Mouse (Mus musculus) layer of hippocampus, adult 9-10 months (tissue): Measurements from ENCODE around the gene Topbp1.

ENCODE experiments used
- DNase-seq: peaks from one replicate; pipeline ENCODE4 v3.0.0; 2022; ENCODE audit warnings: low spot score

Gene Topbp1

DNA sequence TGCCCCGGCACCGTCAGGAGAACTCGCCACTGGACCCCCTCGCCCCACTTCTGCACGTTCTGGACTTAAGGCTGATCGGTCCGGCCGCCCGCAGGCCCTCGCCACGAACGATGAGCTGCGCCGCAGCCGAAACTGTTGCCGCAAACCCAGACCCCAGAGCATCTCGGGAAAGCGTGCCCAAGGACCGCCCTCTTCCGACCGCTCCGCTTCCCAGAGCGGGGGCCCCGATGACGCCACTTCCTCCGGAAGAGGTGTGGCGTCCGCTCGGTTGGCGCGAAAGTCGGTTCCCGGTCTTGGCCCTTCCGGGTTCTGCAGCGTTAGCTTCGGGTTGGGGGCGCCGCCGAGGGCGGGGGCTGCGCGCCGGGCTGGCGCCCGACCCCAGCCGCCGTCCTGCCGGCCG lies at the start of gene Topbp1, which contains the start of gene 1300017J02Rik:
Topbp1 (plus strand) TSS at position 289 of the 400 bp plus-strand sequence.
1300017J02Rik (minus strand) TSS at position 156 of the 400 bp plus-strand sequence.
- DNase-seq: peak; percentile 40

DNA sequence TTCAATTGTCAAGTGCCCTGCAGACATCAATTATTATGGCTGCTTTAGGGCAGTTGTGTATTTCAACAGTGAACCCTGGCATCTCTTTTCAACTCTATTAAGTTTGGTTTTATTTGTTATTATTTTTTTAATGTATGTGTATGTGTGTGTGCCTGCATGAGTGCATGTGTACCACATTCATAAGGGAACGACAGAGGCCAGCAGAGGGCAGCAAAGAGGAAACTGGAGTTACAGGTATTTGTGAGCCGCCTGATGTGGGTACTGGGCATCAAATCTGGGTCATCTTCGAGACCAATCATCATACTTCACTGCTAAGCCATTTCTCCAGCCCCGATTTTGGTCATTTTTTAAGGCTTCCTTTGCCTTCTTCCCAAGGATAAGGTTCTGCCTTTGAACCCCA lies 39.2 kb upstream of the Topbp1 start:
- DNase-seq: no peak

DNA sequence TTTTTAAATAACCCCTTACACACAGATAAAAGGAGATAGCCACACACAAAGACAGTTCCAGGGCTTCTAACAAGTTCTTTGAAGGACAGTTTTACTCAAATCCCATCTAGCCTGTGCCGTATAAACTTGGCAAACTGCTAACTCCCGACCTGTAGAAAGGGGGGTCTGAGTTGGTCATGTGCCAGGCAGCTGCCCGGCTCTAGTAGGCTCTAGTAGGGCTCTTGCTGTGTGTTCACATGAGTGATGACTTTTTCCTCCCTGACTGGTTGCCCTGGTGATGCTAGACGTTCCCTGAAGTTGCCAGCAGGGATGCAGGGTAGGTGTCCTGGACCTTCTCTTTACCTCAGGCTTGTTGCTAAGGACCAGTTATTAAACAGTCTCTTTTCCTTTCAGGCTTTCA lies 33.9 kb upstream of the Topbp1 start:
- no peak for DNase-seq

DNA sequence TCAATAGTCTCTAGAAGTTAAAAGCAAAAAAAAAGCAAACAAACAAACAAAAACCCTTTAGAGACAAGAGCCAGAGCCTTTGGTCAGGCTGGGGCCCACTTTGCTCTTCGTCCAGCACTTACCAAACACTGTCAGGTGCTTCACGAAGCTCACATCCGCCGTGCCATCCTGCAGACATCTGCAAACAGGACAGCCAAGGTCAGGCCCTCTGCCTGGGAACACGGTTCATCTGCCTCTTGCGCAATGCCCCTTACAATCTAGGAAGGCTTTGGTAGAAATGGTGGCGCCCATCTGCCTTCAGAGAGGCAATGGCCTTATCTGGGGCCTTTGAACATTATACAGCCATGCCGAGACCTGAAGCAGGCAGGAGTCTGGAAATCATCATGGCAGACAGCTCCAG lies 30.2 kb upstream of the Topbp1 start:
- no peak for DNase-seq

DNA sequence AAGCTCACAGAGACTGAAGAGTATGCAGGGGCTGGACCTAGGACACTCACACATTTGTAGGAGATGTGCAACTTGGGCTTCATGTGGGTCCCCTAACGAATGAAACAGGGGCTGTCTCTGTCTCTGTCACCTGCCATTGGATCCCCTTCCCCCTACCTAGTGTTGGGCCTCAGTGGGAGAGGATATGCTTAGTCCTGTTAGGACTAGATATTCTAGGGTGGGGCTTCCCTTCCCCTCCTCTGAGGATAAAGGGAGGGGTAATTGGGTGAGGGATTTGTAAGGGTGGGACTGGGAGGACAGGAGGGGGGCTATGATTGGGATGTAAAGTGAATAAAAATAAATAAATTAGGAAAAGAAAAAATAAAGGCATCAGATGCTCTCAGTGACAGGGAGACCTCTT lies 29.3 kb upstream of the Topbp1 start:
- DNase-seq: no peak

DNA sequence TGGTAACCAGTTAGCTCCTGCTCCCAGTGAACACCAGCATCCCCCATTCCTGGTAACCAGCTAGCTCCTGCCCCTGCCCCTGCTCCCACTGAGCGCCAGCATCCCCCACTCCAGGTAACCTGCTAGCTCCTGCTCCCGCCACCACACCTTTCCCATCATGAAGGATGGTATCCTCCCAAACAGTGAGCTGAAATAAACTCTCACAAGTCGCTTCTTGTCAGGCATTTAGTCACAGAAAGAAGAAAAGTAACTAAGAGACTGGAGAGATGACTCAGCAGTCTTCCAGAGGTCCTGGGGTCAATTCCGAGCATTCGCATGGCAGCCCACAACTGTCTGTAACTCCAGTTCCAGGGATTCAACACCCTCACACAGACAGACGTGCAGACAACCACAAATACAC lies 28.1 kb upstream of the Topbp1 start:
- no peak for DNase-seq

DNA sequence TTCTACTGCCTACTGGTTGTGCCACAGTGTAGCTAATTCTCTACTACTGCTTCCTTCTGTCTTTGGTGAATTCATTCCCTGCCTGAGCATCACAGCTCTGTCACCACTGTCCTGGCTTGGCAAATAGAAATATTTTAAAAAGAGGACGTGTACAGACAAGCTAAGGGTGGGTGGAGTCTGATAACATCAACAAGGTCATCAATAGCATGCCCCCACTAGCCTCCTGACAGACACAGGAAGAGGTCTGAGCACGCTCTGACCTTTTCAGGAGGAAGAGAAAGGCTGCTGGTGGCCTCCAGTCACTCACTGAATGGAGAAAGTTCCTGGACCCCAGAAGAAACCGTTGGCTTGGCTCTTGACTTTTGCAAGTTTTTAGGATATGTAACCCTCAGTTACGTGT lies 18.6 kb upstream of the Topbp1 start:
- no peak for DNase-seq

DNA sequence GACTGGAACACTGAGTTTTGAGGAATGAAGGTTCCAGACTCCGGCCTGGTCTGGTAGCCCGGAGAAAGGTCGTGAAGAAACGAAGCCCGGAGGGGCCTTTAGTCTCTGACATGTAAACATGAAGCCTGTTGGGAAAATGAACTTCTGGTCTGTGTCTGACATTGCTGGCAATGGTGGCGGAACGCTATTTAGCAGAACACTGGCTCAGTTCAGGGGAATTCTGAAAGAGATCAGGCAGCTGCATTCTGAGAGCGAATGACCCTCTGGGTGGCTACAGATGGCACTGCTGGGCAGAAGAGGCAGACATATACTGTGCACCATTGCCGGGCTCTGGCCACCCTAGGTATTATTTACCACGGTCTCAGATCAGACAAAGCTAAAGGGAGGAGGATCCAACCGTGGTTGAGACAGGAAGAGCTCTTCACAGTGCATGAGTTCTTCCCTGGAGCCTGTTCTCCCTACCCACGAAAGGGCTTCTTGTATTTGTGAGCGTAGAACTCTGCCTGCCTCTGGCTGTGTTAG lies 18.1 kb upstream of the Topbp1 start:
- no peak for DNase-seq

DNA sequence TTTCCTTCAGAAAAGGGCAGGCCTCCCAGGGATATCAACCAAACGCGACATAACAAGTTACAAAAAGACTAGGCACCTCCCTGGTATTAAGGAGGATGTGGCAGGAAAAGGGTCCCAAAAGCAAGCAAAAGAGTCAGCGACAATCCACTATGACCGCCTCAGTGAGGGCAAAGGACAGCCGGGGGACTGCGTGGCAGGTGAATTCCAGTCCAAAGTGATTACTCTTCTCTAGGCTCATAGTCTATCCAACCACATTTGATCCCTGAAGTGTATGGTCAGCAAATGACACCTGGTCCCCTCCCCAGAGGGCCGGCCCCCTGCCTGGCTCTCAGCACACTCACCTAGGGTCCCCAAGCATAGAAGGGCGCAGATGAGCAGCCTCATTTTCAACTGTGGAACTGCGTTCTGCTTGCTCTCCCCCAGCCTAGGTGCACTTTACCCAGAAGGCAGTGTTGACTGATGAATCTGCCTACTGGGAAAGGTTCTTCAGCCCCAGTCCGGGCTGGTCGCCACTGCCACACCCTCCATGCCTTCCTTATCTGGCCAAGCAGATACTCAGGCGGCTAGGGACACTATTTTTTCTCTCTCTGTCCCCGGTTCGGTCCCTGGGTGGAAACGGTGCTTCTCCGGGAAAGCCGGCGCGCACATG lies 17.1 kb upstream of the Topbp1 start:
- DNase-seq: no peak

DNA sequence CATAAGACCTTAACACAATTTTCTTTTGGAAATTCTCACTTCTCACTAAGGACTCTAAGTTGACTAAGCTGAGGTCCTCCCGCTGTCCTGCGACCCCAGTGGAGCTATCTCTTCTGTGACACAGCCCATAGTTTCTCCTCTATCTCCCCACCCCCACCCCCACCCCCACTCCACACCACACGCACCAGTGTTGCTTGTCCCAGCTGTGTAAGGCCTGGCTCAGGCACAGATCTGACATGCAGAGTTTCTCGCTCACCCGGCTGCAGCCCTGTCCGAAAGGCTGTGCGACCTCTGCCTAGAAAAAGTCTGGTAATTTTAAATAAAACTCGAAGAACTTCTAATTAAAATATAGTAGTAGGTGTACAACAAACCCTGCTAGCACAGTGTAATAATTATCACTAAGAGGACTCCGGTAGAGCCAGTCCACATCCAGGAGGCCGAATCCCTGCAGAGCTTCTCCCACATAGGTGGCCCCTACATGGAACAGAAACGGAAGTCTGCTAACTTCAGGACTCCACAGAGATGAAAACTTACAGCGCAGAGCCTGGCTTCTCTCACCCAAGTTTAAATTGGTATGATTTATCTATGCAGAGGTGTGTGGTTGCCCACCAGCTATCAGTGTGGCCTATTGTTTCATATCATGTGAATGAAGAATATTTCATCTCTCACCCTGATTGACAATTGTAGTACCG lies 16.4 kb upstream of the Topbp1 start:
- DNase-seq: no peak

DNA sequence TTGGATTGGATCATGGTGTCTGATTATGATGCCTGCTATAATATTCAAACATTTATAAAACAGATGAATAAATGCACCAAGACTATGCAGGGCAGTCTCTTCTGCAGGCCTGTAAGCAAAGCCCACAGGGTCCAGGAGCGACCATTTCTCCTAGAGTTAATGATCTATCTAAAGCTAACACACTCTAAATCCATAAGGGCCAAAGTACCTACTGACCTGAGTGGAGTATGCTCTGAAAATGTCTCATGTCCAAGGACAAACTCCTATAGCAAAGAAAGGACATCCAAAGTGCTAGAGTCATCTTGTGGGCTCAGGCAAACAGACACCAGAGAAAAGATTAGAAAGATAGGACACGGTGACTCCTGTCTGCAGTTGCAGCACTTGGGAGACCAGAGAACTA lies 10.5 kb upstream of the Topbp1 start:
- no peak for DNase-seq

DNA sequence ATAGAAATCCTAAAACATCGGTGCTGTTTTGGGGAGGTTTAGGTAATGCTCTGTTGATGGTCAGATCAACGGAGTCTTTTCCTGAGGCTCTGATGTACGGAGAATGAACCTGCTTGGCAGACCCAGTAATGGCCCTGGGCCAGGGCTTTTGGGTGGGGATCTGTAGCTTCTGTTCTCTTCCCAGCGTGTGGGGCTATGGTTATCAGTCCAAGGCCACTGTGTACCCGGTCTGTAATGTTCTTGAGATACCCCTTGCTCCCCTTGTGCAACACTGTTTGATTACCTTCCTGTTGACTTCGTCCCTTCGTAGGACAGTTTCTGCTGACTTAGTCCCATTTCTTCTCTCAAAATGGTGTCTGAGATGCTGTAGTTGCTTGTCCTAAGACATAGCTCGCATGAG lies 3.9 kb upstream of the Topbp1 start:
- DNase-seq: no peak

DNA sequence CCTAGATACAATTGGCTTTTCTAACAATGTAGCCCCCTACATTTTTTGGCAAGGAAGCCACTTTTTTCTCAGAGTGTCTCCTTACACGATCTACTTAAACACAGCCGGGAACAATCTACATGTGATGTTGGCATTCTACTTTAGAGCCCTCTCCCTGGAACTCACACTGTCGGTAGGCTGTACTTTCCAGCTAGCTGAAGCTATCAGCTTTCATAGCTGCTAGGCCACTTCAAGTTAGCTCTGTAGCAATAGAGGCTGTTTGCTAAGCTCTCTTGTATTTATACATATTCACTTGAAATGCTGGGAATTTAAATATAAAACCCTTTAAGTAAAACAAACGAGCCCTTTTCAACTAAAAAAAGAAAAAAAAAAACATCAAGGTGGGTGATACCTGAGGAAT lies 2.8 kb upstream of the Topbp1 start:
- DNase-seq: no peak

DNA sequence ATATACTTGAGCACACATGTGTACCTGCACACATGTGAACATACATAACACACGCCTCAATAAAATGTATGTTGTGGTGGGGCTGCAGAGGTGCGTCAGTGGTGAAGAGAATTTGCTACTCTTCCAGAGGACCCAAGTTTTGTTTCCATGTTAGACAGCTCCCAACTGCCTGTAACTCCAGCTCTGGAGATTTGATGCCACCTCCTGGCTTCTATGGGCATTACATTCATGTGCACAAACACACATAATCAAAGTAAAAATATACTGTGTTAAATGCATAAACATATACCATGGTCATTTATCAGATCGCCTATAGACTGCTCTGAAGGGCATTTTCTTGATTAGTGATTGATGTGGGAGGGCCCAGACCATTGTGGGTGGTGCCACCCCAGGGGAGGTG lies 2.3 kb upstream of the Topbp1 start:
- DNase-seq: peak; percentile 67

DNA sequence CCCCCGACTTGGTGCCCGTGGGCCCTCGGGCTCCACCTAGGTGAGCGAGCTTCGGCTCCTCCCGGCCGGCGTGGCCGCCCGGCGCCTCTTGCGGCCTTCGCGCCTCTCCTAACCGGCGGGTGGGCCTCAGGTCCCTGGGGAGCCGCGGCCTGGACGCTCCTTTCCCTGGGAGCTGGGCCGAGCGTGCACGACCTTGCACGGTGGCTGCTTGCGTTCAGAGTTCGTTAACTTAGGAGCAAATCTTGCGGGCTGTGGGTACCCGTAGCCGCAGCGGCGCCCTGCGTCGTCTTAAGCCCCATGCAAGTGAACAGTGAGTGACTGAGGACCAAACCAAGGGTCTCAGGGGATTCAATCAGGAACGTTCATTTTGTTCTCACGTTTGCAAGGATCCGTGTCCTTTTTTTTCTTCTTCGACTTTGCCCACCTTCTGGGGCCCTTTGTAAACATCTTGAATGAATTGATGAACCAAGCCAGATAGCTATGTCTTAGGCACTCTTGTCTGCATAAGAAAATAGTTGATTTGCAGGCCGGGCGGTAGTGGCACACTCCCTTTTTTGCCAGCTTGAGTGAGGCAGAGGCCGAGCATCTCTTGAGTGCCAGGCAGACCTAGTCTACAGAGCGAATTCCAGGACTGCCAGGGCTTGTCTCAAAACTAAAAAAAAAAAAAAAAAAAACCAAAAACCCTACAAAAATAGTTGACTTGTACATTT lies 472 bp downstream of the Topbp1 start:
- DNase-seq: no peak

DNA sequence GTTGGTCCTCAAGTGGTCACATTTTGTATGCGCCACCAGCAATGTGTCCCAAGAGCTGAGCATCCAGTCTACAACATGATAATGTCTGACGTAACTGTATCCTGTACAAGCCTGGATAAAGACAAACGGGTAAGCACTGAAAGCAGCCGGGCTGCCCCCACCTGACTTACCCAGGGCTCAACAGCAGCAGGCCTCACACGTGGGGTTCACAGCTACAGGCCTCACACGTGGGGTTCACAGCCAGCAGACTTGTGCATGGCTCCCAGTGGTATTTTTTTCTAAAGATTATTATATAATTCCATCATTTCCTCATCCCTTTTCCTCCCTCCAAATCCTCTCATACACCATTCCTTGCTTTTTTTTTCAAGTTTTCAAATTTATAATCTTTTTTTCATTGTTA lies 4.8 kb downstream of the Topbp1 start:
- DNase-seq: no peak

DNA sequence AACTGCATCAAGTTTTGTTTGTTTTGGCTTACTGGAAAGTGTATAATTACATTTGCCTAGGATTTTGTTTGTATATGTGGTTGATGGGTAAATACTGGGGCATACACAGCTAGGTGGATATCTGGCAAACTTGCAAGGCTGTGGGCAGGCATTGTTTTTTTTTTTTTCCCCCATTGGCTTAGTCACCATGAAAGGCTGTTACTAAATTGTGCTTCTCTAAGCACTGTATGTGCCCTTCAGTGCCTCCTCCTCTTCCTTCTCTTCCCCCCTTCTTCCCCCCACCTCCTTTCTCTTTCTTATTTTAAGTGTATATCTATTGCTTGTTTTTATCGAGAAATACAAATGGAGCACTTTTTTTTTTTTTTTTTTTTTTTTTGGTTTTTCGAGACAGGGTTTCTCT lies 19.7 kb downstream of the Topbp1 start:
- no peak for DNase-seq

DNA sequence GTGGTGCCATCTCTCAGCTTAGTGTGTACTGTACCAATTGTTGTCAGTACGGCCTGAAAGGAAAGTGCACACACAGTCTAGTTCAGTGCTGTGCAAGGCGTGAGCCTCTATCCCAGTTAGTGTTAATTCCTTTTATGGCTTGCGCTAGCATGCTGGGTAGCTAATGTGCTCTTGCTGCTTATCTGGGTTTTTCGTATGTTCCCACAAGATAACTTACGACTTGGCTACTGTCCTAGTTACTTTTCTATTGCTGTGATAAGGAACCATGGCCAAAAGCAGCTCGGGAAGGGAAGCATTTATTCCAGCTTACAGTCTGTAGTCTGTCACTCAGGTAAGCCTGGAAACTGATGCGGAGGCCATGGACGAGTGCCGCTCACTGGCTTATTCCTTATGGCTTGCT lies 21.4 kb downstream of the Topbp1 start:
- no peak for DNase-seq

DNA sequence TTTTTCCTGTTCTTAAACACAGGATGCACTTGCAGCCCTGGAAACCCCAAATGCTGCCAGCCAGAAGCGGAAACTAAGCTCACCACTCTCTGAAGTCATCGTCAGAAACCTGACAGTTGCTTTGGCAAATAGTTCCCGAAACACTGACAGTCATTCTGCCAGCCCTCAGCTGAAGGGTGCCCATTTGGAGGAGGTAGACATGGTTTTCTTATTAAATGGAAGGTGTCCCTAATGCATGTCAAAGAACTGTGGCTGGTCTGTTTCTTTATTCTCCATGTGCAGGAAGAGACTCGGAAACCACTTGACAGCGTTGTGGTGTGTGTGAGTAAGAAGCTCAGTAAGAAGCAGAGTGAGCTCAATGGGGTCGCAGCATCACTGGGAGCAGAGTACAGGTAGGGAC lies 27.6 kb downstream of the Topbp1 start:
- no peak for DNase-seq

DNA sequence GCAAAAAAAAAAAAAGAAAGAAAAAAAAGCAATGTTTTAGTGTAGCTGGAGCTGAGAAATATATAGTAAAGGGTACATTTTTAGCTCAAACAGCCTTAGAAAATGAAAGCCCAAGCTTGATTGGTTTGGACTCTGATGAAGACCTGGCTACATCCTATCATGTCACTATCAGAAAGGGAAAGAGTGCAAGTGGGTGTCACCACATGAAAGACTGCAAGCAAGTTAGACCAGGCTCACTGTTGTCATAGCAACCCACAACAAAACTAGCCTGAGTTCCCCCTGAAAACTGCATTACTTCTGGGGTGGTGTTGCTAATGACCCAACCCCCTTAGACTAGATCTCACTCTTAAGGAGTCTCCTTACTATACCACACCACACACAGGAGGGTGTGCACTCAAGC lies 31.9 kb downstream of the Topbp1 start:
- no peak for DNase-seq

DNA sequence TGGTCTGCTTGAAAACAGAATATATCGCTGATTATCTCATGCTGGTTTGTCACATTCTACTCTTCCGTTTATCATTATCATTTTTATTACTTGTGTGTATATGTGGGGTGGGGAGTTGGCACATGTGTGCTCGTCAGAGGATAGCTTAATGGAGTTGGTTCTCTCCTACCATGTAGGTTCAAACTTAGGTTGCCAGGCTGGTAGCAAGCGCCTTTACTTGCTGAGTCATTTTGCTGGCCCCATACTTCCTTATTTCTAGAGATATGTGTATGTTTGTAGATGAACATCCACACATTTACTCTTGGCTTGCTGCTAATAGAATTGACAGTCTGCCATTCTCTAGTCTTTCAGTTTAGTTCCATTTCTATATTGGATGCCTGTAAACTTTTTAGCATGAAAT lies 42.0 kb downstream of the Topbp1 start:
- DNase-seq: no peak

DNA sequence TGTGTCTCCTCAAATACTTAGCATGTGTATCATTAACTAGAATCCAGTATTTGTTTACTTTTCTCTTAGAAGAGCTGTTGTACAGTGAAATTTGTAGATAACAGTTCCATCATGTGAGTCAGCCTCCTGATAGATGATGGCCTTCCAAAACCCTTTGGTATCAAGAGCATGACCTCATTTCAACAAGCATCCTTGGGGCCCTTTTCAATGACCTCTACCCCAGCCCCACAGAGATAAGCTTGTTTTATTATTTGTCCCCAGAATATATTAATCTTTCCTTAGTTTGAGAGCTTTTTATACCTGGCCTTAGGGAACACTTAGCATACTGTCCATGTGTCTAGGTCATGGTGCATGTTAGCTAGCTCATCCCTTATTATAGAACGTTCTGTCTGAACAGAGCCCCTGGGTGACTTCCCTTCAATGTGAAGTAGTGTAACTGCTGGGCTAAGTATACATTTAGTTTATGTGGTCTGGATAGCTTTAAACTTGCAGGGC lies 43.0 kb downstream of the Topbp1 start:
- no peak for DNase-seq

DNA sequence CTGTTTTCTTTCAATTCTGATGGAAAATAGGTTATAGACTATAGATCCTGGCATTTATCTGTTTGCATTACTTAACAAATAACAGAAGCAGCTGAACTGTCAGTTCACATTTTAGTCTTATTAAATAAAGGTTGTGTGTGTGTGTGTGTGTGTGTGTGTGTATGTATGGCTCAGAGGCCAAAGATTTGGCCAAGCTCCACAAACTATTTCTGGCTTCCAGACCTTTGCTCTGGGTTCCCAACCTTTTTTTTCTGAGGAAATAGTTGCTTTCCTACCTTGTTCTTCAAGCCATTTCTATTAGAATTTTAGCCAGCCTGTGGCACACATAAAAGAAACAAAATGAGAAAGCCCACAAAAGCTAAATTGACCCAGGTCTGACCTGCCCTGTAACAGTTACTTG lies 43.8 kb downstream of the Topbp1 start:
- no peak for DNase-seq
